Mouse (Mus musculus) urinary bladder, postnatal 10 days (tissue): ENCODE measurements at regions not wholly inside any gene's neighbourhood (a gene's known extent, or its start where the extent isn't known, plus 50 kb on each side); places are given as distances from the start of the nearest gene placed in this dataset.

Source experiments
- DNase-seq: peaks from one replicate; pipeline ENCODE4 v3.0.0; 2022; ENCODE audit warnings: low spot score

DNA sequence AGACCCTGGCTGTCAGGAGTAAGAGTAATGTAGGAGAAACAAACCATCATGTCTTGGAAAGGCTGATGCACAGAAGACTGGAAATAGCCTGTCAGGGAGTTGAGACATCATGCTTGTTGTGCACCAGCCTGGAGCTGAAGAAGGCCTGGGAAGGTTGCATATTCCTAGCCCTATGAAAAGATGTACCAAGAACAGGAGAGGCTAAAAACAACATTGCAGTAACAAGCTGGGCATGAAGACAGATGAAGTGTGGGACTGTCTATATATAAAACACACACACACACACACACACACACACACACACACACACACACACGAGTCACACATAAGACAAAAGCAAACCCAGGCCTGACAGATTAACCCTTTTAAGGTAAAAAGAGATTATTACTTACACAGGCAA lies 185.1 kb upstream of the Tmem72 start:
- DNase-seq, result no peak

DNA sequence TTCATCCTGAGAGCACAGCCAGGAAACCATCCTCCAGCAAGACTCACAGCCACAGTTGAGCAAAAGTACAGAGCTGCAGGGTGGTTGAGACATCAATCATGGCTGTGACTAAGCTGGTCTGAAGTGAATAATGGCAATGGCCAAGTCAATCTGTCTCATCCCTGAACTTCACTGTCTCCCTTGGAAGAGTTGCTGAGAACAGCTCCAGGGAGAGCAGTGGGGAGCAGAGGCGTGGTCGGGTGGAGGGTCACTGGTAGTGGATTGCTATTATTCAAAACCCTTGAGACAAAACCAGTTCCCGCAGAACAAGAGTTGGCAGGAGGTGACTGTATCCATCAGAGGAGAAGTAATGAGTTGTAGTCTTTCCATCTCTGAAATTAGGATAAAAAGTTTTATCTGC lies 185.7 kb upstream of the Tmem72 start:
- DNase-seq, result no peak

DNA sequence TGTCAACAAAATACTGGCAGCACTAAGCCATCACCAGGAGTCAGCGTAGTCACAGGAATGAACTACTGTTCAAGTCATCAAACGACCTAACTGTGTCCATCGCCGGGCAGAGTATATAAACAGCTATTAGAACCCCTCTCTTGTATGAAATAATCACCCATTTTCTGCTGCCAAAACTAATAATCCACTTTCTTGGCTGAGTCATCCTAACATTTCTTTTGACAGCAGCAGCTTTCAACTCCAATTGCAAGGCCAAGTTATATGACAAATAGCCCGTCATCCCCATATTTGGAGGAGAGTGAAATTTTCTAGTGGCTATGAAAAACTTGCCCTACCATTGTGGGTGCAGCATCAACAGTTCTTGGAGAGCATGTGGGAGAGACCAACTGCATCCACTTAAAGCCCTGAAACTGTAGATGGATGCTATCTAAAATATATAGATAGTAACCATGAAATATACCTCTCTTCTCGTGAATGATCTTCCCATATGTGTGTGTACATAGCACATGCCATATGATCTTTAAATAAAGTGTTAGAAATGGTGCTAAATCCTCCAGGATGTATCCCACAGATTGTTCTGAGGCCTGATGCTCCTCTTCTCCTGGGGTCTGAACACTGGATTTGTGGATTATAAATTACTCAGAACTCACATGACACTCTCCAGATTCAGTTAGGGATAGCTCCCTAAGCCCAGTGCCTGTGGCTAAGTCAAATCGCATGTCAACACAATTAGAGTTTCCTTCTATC lies 189.9 kb upstream of the Tmem72 start:
- DNase-seq, result no peak

DNA sequence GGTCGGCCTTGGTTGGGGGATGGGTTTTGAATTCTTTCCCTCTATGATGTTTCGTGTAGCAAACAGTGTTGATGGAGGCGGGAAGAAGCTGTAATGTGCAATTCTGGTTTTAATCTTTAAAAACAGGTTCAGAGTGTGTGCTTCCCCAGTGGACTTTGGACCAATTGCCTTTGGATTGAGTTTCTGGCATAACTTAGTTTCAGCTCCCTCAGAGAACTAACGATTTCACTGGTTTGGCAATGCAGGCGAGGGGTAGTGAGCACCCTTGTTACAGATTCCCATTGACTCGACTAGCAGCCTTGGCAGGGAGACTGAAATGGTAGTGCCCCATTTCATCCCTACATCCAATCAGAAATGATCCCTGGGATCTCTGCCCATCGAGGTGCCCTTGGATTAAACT lies 193.9 kb upstream of the Tmem72 start:
- DNase-seq, result no peak

DNA sequence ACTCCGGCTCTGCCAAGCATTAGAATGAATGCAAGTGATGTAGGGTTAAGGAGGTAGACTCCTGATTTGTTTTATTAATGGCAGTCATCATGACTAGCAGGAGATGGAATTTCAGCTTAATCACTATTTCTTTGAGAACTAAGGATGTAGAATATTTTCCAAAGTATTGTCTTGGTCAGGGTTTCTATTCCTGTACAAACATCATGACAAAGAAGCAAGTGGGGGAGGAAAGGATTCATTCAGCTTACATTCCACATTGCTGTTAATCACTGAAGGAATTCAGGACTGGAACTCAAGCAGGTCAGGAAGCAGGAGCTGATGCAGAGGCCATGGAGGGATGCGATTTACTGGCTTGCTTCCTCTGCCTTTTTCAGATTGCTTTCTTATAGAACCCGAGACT lies 195.4 kb upstream of the Tmem72 start:
- DNase-seq, result no peak

DNA sequence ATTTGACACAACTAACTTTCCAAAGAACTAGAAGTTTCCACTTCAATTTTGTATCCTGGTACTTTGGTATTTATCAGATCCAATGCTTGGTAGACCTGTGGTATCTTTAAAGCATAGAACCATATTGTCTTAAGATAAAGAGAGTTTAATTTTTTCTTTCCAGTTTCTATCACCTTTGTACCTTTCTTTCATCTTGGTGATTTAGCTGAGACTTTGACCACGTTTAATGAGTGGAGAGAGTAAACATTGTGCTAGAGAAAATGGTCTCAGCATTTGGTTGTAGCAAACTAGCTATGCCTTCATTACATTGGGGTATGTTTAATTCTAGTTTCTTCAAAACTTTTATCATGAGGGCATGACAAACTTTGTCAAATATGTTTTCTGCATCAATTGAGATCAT lies 197.4 kb upstream of the Tmem72 start:
- no peak for DNase-seq

DNA sequence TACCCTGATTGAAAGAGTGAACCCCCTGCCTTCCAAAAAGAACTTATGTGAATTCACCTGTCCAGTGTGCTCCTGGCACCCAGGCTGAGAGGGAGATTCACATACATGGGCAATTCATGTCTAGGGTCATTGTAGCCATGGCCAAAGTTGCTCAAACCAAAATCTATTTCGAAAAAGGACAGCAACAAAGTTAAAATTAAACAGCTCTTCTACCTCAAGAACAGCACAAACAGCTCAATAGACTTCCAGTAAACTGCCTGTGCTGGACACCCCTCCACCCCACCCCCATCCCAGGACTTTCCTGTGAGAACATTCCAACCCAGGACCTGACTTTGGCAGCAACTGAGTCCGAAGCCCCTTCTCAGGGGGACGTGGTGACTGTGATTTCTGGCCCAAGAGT lies 218.3 kb upstream of the Tmem72 start:
- DNase-seq, result no peak

DNA sequence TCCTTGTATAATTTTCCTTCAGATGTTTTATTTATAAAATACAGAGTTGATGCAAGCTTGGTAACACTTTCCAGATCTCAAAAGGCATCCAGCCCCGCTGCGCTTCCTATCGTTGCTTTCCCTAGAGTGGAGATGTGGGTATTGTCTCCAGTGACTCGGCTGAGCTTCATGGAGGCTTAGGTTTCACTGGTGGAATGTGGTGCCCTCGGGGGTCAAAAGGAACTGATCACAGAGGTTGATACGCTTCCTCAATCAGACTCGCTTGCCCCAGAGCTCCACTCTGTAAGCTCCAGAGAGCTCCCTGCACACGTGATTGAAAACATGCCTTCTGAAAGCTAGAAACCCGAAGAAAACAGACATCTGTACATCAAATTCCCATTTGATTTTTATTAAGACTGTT lies 224.9 kb upstream of the Tmem72 start:
- no peak for DNase-seq

DNA sequence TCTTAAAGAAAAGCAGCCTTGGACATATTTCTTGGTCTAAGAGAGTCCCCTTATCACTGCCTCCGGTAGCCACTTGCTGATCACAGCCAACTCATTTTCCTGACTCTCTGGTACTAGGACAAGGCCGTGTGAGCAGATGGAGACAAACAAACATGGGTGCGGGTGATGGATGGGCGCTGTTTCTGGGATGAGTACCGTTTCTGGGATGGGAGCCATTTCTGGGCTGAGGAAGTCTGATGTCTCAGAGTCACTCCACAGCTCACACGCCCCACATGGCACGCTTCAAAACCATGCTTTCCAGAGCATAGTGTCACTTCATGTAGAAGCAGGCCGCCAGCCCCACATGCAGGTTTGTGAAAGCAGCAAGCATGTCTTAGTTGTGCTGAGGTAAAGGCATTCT lies 225.6 kb upstream of the Cxcl12 start:
- DNase-seq, result no peak

DNA sequence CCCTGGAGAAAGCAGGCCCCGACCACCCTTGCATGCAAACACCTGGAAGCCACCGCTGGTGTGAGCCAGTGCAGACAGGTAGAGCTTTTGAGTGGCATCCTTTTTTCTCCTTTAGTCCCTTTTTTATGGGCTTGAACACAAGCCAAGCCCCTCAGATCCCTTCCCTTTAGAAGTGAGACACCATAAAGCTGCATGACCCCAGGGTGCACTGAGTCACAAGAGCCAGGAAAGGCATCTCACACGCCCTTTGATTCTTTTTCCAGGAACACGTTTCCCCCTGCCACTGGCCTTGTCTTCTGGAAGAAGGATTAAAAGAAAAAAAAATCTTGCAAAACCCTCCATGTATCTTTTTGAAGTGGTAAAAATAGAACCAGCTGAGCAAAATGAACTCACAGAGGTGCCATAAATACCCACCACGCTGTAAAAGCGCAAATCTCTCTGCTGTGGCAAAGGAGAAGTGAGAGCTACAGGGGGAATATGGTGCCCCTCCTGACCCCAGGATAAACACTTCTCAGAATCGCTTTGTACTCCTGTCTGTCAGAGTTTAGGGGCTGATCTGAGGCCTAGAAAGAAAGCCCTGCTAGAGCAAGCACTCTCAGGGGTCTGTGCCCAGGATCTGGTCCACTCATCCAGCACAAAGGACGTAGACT lies 222.1 kb upstream of the Cxcl12 start:
- DNase-seq, result no peak

DNA sequence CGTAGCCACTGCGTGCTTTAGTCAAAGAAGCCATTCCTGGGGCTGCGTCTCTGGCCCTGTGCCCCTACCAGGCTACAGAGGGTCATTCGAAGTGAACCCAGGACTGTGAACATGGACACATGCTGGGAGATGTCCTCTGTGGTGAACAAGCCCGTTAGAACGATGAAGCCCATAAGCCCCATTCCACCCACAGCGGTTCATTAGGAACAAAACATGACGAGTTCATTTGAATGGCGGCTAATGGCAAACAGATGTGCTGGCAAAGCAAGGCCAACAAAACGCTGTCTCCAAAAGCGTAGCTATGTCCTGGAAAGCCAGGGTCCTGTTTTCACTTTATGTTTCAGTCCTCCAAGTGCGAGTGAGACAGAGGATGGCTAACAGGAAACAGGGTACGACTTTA lies 208.7 kb upstream of the Cxcl12 start:
- no peak for DNase-seq

DNA sequence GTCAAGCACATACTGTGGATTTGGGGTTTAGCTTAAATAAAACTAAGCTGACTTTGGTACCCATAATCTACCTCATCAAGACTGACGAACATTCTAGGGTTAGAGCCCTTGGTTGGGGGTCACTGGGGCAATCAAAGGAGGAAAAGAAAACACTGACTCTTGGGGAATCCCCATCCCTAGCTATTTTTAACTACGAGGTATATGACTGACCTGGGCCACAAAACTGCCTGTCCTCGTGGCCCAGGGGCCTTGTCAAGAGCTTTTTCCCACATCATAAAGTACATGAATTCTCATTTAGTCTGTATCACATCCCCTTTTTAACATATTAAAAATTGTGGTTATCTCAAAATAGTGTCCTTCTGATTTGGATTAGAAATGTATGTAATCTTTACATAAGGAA lies 207.7 kb upstream of the Cxcl12 start:
- DNase-seq, result no peak

DNA sequence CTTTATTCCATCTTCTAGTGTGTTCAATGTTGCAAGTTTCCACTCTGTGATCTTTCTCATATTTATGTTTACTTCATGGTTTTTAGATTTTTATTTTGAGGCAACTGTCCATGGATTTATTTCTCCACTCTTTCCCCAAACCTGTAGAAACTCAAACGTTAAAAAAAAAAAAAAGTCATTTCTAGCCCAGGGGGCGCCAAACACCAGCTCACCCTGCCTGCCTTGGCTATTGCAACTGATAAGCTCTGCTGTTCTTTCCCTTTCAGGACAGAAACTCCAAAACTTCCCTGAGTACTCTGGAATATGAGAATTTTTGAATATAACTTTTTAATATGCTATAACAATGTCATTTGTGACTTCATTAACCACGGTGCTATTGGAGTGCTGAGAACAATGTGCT lies 201.9 kb upstream of the Cxcl12 start:
- no peak for DNase-seq

DNA sequence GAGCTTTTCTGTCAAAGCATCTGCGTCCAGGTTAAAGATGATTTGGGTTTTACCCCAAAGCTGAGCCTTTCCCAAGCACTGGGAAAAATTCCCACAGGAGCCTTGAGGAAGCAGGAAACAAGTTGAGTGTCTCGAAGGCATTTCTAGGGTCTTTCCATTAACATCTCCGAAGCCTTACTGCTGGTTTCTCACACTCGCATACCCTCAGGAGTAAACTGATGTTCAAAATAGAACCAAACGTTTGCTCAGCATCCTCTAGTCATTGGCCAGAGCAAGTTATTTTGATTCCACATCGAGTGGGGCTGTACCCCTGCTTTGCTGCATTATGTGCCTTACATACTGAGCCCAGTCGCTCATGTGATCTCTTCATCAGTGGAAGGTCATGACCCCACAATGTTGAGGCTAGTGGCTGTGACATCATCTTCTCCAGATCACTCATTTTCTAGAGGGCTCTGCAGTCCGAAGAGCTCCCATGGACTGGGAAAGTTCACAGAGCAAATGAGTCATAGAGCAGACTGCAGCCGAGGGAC lies 198.9 kb upstream of the Cxcl12 start:
- DNase-seq, result no peak

DNA sequence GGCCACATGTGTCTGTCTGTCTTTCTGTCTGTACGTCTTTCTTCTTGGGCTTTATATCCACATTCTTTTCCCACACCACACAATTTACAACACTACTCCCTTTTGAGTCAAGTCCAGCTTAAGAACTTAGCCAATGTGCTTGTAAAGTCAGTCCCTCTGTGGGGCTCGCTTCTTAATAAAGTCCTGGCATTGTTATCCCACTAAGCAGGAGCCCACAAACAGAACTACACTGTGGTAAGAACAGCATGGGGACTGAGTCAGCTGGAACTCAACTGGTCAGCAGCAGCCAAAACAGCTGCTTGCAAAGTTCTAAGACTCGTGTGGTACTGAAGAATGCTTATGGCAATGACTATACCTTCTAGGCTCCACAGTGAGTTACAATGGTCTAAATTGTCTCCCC lies 193.5 kb upstream of the Cxcl12 start:
- no peak for DNase-seq

DNA sequence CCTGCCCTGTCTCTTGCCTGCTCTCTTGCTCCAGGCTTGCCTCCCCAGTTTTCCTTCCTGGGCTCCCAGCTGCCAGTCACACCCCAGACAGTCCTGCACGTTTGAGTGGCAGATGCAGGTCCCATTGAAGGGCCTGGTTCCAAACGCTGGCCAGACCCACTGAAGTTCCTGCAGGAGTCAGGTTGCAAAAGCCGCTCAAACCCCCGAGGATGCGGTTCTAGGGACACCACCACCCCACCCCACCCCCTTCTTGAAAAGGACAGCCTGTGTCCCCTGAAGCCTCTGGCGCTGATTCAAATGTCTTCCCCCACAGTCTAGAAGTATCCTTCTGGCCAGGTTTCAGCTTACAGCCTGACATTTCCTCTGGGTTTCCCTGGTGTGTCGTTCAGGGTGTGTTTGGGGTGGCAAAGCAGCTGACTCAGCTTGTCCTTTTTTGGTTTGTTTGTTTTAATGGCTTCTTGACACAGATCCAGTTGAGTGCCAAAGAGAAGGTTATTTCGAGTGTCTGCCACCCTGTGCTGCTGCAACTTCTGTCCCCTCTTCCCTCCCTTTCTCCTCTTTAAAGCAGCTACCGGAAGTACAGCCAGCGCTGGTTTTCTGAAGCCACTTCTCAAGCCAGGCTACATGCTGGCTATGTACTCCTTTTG lies 187.9 kb upstream of the Cxcl12 start:
- DNase-seq, result no peak

DNA sequence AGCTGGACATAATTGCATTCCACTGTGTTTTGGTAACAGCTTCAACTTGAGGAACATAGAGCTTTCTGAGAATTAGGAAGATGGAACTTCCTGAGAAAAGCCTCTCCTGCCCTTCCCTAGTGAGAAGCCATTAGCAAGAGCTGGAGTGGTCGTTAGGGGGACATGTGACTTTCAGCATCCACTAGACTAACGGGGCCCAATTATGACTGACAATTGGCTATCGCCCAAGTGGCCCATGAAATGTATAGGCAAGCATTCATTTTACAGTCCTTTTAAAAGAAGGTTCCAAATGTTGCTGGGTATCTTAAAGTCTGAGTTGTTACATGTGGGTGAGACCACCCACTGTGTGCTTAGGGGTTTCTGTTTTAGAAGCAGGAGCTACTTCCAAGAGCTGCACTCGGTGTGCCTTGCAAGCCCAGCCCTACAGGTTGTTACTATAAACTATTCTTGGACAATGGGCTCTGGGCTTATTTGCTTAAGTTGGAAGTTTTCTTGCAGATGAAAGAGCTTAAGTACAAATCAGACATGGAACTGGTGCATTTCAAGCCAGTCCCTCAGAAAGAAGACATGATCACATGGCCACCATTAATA lies 183.1 kb upstream of the Cxcl12 start:
- no peak for DNase-seq

DNA sequence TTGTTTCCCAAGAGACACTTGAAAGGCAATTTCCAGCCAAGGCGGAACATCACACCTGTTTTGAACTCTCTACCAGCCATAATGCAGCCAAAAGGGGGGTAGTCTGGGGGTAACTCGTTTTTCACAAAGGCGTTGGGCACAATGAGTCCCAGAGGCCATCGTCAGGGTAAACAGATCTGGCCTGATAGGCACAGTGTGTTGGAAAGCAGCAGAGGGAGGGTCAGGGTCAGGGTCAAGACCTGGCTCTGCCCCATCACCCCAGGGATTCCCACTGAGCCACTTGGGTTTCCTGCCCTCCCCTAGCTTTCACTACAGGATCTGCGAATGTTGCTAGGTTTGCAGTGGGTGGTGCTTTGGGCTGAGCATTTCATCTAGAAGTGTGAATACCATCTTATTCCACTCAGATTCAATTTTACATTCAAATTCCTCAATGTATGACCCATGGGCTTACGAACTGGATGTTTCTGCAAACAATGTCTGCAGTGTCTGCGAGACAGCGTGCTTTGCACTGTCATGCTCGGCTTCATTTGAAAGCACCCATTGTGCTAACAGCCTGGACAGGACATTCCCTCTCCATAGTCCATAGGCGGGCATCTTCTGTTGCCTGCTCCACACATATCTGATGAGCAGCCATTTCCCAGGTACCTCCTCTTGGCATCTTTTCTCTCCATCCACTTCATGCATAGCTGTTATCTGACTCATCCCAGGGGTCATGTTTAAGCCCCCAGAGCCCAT lies 181.9 kb upstream of the Cxcl12 start:
- no peak for DNase-seq

DNA sequence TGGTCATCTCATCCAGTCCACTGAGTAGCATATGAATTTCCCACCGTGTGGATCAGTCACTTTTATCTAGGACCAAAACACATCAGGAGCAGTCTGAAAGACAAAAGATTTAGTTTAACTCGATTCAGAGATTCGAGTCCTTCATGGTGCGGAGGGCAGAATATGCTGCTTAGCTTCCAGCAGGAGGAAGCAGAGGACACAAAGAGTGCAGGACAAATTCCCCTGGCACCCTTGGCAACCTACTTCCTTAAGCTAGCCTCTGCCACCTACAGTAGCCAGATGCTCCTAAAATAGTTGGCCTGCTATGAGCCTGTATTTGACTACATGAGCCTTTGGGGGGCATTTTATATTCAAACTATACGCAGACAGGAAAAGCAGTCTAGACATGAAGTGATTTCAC lies 181.1 kb upstream of the Cxcl12 start:
- no peak for DNase-seq

DNA sequence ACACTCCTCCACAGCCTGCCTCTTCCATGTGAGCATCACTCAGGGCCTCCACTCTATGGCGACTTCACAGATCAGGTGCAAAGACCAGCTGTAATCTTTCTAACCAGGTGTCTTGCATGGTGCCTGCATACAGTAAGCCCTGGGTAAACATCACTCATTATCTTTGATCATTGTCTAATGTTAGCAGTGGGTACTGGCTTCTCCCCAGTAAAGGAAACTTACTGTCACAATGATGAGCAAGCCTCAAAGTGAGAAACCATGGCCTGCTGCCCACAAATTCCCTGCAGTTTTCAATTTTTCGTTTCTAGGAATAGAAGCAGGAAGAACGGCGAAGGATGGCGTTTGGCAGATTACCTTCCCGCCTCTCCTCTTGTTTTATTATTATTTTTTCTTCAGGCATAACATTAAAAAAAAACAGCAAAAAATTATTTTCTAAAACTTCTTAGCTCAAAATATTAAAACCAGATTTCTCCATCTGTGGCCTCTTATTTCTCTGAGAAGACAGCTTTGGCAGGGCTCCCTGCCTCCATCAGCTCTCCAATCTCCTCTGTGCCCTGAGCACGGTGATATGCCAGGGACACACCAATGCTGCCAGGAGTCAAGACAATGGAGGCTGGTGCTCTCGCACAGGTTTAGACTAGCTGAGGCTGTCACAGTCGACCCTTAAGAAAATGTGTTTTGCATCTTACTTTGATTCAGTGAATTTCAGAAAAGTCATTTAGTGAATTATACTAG lies 169.2 kb upstream of the Cxcl12 start:
- no peak for DNase-seq

DNA sequence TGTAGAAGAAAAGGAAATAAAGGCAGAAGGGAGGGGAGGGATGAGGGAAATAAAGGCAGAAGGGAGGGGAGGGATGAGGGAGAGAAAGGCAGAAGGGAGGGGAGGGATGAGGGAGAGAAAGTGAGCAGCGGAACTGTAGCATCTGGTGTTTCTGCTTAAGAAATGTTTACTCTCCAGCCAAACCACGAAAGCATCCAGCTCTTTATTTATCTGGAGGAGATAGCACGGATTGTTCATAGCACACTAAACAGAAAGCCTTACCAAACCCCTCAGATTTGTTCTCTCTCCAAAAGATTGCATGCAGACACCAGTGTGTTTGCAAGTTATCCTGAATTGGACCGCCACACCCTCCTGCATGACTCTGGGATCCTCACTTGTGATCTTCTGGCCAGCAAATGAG lies 168.4 kb upstream of the Cxcl12 start:
- no peak for DNase-seq
